Mouse (Mus musculus): ENCODE measurements around the gene Ust. TPM values are rescaled to one million over a fixed set of nuclear protein-coding genes. Genes with fewer than 3 reads are reported as not detected.
A peak's percentile ranks its signal among the peaks of the same experiment; 100 is the strongest.

The Ust gene
- total RNA-seq, 2 experiments from 2014 or later: 18.0 to 19.4 TPM

DNA sequence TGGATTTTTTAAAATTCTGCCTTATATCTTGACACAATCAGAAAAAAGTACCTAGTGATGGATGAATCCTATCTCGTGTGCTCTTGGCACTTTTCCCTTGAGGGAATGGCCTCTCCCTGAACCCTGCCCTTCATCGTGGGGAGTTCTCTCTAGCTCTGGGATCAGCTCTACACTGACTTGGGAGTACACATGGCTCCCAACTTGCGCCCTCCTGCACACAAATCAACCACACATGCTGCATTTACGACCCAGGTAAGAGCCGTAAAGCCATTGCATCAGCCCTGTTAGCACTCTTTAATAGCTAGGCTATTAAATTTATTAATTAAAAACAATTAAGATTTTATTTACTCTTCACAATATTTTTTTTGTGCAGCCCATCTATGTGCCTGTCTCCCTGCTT lies 74.6 kb downstream of the Ust start:
- no peak for DNase-seq

DNA sequence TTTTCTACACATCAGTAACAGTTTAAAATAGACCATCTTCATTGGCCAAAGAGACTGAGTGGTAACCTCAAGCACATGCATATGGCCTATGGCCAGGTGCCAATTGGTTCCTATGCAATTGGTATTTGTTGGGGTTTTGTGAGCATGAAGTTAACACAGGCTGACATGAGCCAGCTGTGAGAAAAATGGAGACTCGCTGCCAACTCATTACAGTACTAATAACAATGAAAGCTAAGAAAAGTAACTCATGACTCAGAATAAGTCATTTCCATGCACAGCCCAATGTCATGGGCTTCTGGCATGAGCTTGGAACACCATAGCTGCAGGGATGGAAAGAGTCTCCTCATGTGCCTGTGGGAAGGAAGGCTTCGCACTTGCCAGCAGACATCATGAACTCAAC lies 86.8 kb downstream of the Ust start:
- intact Hi-C loops (cut with DNase I): no loop called here
- peak; percentile 69 for DNase-seq

More for the DNA sequence above, 74.6 kb downstream of the Ust start:
- intact Hi-C loops (cut with DNase I): loop anchor here (10.0 kb wide), 1 partner anchor 71 kb away; the partner anchor contains the start of gene Ust

DNA sequence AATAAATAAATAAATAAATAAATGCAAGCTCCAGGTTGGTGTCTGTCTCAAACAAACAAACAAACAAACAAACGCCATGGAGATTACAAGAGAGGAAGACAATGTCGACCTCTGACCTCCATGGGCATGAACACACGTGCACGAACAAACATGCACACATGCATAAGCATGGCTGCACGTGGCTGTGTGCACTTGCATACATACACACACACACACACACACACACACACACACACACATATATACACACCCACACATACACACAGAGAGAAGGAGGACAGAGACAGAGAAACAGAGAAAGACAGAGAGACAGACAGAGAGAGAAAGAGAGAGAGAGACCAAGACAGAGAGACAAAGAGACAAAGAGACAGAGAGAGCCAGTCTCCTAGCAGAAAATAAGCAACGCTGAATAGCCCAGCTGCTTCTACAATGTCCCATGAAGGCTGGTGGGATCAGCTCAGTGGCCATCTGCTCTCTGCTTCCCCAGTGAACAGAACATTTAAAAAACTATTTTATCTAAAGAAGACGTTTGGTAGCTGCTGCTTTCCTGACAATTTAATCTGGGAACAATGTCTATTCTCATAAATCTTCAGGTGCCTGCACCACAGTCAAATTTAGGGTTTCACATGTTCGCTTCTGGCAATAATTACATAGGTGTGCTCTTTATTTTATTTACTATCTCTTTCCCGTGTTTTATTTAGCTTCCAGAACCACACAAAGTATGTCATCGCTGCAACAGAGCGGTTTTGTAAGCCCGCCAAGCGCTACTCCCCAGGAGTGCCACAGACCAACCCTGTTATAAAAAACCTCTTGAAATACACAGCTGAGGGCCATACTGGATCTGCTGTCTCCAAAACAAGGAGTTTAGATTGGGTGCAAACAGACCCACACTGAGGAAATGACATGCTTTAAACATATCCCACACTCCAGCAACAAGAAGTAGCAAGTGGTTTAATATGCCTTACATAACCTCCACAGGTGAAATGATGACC lies 89.5 kb downstream of the Ust start:
- intact Hi-C loops (cut with DNase I): no loop called here
- peak; percentile 51 for DNase-seq

DNA sequence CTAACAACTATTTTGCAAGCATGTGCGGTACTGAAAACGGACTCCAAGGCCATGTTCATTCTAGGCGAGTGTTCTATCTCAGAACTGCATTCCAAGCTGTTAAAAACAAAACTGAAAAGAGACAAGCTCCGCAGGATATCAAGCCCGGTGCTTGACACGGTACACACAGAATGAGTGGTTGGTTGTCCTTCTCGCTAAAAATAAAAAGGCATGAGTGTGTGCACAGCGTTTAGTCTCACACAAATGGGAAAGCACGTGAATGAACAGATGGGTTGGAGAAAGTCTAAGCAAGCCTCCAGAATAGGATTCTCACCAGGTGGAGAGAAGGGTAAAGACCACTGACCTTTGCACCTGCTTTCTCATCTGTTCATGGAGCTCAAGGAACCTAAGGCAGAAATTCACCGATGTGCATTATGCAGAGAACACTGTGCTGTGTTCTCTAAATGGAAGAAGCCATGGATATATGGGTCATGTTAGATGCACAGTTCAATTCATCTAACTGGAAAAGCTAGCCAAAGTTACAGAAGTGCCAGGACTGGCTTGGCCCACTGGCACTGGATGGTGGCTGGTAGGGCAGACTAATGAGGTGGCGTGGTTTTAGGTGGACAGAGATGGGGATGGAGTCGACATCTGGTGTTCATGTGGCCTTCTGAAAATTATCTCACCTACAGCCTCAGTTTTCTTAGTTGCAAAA lies 90.8 kb downstream of the Ust start:
- intact Hi-C loops (cut with DNase I): no loop called here
- DNase-seq: no peak

DNA sequence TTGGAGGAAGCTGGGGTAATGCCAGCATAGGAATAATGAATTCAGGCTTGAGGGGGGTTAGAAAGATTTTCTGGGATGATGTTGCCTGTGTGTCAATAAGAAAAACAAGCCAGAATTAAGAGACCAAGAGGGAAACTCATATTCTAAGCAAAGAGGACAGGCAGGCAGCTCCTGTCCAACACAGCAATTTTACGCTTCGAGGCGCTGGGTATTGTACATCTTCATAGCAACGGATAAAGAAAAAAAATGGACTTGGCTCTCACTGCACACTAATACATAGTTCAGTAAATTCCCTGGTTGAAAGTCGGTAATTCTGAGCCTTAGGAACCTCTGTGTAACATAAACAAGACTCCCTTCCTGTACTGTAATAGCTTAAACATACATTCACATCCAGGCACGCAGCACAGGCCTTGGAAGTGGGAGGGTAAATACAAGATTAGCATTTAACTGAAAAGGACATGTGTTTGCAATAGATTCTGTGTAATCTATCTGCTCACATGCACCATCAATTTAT lies 99.1 kb downstream of the Ust start:
- peak; percentile 27 for DNase-seq
- intact Hi-C loops (cut with DNase I): no loop called here

DNA sequence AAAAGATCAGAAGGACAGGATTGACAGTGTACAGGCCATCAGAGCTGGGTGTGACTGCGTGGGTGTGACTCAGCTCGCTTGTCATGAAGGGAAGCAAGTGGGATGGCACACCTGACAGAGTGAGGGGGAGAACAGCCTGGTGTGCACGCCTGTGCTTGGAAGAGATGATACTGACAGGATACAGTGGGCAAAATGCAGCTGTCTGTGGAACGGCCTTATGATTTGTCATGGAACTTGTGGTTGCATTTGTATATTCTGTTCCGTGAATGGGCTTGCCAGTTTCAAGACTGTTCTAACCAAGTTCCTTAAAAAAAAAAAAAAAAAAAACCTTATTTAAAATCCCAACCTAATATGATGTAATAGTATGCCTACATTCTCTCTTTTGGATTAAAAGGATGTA lies 103.2 kb downstream of the Ust start:
- no peak for DNase-seq

DNA sequence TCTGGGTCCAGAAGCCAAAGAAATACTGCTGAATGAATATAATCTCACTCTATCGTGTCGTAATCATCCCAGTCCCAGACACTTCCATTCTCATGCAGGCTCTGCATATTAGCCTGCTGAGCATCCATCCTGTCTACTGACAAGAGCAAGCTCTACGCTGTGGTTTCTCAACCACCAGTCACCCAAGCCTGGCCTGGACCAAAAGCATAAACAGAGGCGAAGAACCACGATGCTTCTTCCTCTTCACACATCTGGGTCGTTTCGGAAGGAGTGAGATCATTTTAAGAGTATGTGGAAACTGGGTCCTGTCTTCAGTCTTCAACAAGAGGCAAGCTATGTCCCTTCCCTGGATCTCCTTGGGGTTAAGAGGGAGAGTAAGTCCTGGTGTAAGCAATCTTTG lies 103.6 kb downstream of the Ust start:
- no peak for DNase-seq
- intact Hi-C loops (cut with DNase I): no loop called here

More for the DNA sequence above, 103.2 kb downstream of the Ust start:
- intact Hi-C loops (cut with DNase I): no loop called here

DNA sequence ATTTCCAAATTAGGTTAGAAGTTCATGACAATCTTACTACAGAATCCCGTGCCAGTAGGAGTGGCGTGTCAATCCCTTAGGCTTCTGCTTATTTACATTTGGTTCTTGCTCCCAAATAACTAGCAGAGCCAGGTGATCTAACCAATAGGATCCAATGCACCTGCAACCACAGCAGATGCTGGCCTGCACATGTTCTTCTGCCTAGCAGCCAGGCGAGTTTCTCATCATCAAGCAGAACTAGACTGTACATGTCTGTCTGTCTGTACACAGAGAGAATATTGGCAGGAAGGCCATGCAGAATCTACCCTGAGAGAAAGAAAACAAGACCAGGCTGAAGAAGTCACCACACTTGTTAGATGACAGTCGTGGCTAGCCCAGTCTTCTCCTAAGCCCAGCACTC lies 113.5 kb downstream of the Ust start:
- DNase-seq: no peak
- intact Hi-C loops (cut with DNase I): no loop called here

DNA sequence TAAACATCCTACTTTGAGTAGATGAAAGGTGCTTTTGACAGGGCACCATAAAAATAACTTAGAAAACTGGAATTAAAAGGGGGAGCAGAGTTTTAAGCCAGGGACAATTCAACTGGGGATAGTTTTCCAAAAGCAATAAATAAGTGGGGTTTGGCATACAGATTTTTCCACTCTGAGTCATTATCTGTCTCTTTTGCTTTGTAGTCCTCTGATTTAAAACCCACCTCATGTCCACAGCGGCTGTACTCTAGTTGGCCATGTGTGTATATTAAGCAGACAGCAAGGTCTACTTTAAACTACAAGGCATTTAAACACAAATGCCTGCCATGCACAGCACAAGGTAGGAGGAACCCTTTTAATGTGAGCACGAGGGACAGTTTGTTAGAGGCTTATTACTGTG lies 126.4 kb downstream of the Ust start:
- intact Hi-C loops (cut with DNase I): no loop called here
- no peak for DNase-seq

DNA sequence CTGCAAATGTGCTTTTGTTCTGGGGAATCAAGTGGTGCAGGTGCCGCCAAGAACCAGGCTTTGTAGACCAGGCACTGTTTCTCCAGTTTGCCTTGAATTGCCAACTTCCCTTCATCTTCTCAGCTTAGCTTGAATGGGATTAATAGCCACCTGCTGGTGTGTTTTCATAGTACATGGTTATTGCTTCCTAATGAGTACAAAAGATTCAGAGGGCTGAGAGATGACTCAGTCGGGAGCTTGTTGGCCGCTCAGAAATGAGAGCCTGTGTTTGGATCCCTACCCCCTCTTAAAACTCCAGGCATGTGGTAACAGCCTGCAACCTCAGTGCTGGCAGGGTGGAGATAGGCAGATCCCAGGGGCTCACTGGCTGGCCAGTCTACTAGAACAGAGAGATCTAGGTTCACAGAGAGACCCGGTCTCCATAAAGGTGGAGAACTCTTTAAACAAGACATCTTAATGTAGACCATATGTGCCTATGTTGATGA lies 127.3 kb downstream of the Ust start:
- DNase-seq: peak; percentile 24
- intact Hi-C loops (cut with DNase I): no loop called here

DNA sequence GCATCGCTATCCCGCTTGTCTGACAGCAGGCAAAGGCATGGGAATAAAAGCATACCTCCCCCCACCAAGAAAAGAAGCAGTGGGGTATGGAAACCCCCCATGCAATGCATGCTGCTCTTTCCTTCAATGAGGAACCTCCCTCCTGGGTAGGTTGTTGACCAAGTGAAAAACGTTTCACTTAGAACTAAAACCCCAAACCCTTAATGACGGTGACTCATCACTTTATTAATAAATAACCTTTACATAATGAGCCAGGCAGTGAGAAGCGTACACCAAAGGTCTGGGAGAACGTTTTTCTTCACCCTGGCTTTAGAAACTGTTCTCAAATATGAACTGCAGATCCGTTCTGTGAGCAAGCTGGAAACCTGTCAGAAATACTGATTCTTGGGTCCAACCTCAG lies 130.4 kb downstream of the Ust start:
- intact Hi-C loops (cut with DNase I): no loop called here

DNA sequence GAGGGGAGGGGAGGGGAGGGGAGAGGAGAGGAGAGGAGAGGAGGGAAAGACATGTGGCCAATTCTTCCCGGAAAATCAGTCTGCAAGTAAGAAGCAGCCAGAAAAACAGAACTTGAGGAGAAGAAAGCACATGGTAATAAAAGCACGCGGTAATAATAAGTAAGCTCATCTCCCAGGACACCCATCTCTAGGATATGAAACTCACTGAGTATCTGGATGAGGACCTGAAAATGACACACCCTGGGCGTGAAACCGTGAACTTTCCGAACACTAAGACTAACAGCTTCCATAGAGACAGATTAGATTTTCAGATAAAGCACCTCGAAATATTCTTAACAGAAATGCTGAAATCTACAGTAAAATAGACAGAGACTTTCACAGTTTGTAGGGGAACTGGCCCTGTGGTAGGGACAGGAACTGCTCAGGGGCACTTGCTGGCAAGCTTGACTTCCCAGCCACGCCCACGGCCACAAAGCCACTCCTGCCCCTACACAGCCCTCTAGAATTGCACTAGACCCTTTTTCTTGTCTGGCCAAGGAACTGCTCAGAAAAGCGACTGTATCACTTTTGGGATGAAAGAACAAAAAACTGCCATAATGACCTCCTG lies 148.6 kb downstream of the Ust start:
- intact Hi-C loops (cut with DNase I): no loop called here
- no peak for DNase-seq

More for the DNA sequence above, 130.4 kb downstream of the Ust start:
- no peak for DNase-seq

DNA sequence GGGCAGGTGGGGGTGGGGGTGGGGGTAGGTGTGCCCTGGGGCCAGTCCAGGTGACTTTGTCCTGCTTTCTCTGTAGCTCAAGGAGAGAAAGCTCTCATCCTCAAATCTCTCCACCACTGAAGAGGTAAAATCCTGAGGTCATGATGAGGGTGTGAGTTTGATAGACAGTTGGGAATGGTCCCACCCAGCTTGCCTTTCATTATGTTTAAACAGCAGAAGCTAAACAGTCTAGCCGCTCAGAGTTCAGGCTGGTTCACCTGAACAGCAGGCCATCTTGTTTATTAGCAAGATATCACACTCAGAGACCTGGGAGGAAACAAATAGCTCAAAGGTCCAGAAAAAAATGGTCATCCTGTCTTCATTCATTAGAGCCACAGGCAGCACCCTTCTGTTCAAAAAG lies 152.8 kb downstream of the Ust start:
- DNase-seq: no peak
- intact Hi-C loops (cut with DNase I): no loop called here

DNA sequence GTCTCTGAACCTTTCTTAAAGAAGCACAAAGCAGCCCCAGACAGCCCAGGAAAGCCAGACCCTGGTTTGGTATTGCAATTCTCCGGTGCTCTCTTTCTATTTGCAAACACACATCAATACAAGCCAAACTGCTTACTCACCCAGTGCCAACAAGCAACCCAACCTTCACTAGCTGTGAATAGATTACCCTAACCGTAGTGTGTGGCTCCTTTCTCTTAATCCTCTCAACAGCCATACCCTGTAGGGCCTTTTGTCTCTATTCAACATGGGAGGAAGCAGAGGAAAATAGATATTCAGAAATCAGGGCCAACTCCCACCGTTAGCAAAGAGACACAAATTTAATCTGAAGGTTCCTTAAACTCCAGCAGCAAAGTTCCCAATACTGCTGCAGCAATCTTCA lies 154.4 kb downstream of the Ust start:
- no peak for DNase-seq
- intact Hi-C loops (cut with DNase I): no loop called here

DNA sequence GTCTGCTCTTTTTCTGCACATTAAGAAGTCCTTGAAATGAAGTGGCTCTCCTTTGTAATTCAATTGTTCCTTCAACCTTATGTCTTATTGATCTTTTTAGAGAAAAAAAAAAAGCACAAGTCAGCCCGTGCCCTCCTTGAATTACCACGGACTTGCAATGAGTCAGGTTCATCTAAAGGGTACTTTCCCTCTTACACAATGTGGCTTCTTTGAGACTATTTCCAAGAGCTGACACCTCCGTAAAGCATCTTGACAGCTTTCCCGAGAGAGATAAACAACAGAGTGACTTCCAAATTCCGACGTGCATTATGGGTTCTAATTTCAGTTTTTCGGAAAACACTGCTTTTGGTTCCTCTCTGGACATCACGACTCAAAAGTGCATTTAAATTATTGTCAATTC lies 155.3 kb downstream of the Ust start:
- DNase-seq: no peak
- intact Hi-C loops (cut with DNase I): no loop called here

DNA sequence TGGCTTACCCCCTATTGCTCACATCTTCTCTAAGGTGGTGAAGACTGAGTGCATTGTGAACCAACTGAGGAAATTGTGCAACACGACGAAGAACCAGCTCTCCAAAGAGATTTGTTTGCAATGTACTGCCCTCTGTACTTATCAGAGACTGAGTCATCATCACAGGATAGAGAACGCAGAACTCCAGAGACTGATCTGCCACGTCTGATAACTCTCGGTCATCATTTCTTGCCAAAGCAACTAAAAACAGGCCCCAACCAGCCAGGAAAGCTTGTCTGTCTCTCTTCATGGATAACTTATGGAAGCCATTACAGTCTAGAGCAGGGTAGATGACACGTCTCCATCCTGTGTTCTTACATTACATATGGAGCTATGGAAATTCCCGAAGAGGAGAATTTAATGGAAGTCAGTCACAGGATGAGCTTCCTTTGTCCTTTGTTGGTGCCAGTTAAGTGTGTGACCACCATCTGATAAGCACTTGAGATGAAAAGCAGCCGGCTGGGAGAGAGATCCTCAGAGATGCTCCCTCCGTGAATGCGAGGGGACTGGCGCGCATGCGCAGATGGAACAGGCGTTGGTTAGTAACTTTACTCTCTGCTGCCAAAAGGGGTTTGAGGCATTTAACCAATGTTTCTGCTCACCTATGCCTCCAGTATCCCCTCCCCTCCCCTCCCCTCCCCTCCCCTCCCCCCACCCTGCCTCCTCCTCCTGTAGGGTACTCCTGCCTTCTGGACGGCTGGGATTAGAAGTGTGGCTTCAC lies 160.2 kb downstream of the Ust start:
- intact Hi-C loops (cut with DNase I): no loop called here
- DNase-seq: no peak

DNA sequence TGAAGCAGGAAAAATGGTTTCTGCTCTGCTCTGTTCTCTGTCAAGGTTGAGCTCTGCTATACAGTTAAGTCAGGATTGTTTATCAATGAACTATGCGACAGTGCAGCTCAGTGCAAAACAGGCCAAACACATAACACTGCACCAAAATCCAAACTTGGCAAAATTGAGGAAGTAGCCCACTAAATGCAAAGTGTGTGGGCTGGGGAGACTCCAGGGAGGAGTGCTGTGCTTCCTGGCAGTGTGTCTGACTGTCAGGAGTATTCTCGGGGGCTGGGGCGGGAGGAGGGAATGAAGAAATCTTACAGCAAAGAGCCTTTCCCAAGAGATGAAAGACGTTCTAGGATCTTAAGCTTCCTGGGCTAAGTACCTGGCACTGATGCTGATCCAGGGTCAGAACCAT lies 165.1 kb downstream of the Ust start:
- DNase-seq: no peak
- intact Hi-C loops (cut with DNase I): no loop called here

DNA sequence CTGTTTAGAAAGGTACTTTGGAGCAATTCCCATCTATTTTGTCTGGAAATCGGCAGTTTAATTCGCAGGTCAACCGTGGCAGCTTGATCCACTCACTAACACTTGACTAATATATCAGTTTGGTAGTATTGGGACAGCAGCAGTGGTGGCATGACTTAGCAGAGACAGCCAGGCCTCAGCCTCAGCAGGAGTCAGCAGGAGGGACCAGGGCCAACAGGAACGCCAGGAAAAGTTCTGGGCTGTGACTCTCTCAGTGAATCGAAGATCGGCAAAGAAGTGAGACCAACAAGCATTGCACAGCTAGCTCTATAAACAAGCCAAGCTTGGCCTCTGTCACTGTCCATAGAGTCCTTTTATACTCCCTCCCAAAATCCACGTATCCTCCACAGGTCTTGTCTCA lies 168.0 kb downstream of the Ust start:
- DNase-seq: no peak
- intact Hi-C loops (cut with DNase I): no loop called here

DNA sequence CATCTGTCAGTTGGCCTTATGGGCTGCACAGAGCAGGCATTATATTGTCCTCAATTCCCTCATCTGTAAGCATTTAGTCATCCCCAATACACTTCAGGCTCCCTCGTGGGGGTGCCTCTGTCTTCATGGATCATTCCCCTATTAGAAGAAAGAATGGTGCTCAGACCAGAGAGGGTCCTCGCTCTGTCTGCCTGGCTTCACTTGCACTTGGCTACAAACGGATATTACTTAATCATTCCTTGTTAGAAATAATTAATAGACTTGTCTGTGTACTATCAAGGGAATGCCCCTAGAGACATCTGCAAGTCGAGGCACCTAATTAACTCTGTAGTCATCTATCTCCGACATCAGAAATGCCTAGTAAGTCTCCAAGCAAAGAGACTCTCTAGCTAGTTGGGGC lies 171.1 kb downstream of the Ust start:
- intact Hi-C loops (cut with DNase I): no loop called here
- no peak for DNase-seq

DNA sequence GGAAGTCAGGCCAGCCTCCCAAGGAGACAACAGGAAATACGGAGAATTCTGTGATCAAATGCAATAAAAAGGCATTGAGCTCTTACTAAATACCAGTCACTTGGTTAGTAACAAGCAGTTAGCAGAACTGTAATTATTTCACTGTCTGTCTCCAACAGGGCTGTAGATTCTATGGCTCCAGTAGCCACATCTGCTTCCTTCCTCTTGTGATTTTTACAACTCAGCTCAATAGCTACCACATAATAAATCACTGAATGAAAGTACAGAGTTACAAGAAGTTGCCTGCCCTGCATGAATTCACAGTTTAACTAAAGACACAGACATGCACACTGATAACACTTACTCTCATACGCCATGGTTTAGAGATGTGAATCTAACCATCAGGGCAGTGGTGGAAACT lies 176.1 kb downstream of the Ust start:
- intact Hi-C loops (cut with DNase I): no loop called here
- DNase-seq: no peak

Data from left cerebral cortex, postnatal 4 days (tissue).